Mouse (Mus musculus) kidney, embryonic 16.5 days (tissue): ENCODE data around the gene Lpin1. TPM values are rescaled to one million over a fixed set of nuclear protein-coding genes. Genes with fewer than 3 reads are reported as not detected.

Source experiments
- ATAC-seq: fragments of 200-750 bp; cut with Nextera tagmentation; 2 replicates; pipeline ENCODE4 v1.8.0; 2017; ENCODE audit warnings: moderate TSS enrichment; ENCODE audit not compliant: low FRiP score, low TSS enrichment
- H3K27ac ChIP-seq: fragments of 300-500 bp; sonication (generic); 2 replicates; pipeline ENCODE4 v1.5.1; 2014; ENCODE audit warnings: low read length
- H3K27me3 ChIP-seq: fragments of 300-500 bp; sonication (generic); 2 replicates; pipeline ENCODE4 v1.6.1; 2014; ENCODE audit warnings: low read length, control low read depth, mixed read lengths; ENCODE audit not compliant: insufficient read depth
- H3K36me3 ChIP-seq: fragments of 300-500 bp; sonication (generic); 2 replicates; pipeline ENCODE4 v1.6.1; 2014; ENCODE audit warnings: low read length, control low read depth, mixed read lengths; ENCODE audit not compliant: insufficient read depth
- H3K4me1 ChIP-seq: fragments of 300-500 bp; sonication (generic); 2 replicates; pipeline ENCODE4 v1.6.1; 2014; ENCODE audit warnings: low read length, control low read depth, mixed read lengths; ENCODE audit not compliant: insufficient read depth
- H3K4me2 ChIP-seq: fragments of 300-500 bp; sonication (generic); replicated peaks from 2 replicates; pipeline ENCODE4 v1.6.1; 2014; ENCODE audit warnings: low read depth, low read length
- H3K4me3 ChIP-seq: fragments of 300-500 bp; sonication (generic); 2 replicates; pipeline ENCODE4 v1.5.1; 2014; ENCODE audit warnings: mild to moderate bottlenecking, low read length
- H3K9ac ChIP-seq: fragments of 300-500 bp; sonication (generic); replicated peaks from 2 replicates; pipeline ENCODE4 v1.6.1; 2014; ENCODE audit warnings: low read length
- H3K9me3 ChIP-seq: fragments of 300-500 bp; sonication (generic); 2 replicates; pipeline ENCODE4 v1.6.1; 2016; ENCODE audit warnings: low read length, control low read depth
- WGBS: fragments of 180-500 bp; shearing (Covaris S2); extraction: QIAGEN DNeasy Blood & Tissue Kit; methylation state at CpG from one replicate; pipeline ENCODE4 v1.1.7; 2014; 5-methylcytosine and 5-hydroxymethylcytosine counted together
- polyA plus RNA-seq: library from polyadenylated mRNA; unstranded; fragments of >200 nt; fragmentation: Nextera tagmentation; extraction: Ambion mirVana; gene quantifications from 2 replicates; pipeline ENCODE4 v1.2.1, GENCODE M21; 2015

Gene Lpin1
- polyA plus RNA-seq, 1 experiment from 2014 or later, result 5.7 TPM

- Histone ChIP-seq H3K36me3 (no peaks in the 10 kb centered on the region), H3K4me2 (no peak overlapping the region), H3K27ac (no peak overlapping the region), H3K4me1 (peaks cover 16% of the 10 kb centered on the region), H3K27me3 (no peaks in the 10 kb centered on the region), H3K9me3 (no peaks in the 10 kb centered on the region), H3K4me3 (no peak overlapping the region), H3K9ac (no peak overlapping the region)
- 89% methylated on average over 6 of the region's 6 CpGs for WGBS
- ATAC-seq, result no peak
These were observed 8.7 kb upstream of the Lpin1 start for GRCm38 (mm10) chr12:16619453-16619852.

GRCm38 (mm10) chr12:16618512-16619274 is 7.9 kb upstream of the Lpin1 start:
- Histone ChIP-seq H3K36me3 (no peaks in the 10 kb centered on the region), H3K4me2 (no peak overlapping the region), H3K9ac (no peak overlapping the region), H3K4me1 (peaks cover 17% of the 10 kb centered on the region), H3K27me3 (no peaks in the 10 kb centered on the region), H3K9me3 (no peaks in the 10 kb centered on the region), H3K4me3 (no peak overlapping the region), H3K27ac (no peak overlapping the region)
- 16% methylated on average over 12 of the region's 12 CpGs for WGBS
- peak; percentile 91 for ATAC-seq

- Histone ChIP-seq H3K4me2 (no peak overlapping the region), H3K36me3 (no peaks in the 10 kb centered on the region)
- ATAC-seq, result no peak
These were observed 5.0 kb upstream of the Lpin1 start for GRCm38 (mm10) chr12:16615738-16616137.

GRCm38 (mm10) chr12:16614556-16614955 is 3.8 kb upstream of the Lpin1 start:
- H3K4me2 ChIP-seq, result no peak overlapping the region
- H3K9me3 ChIP-seq, result peaks cover 5% of the 10 kb centered on the region; the same call in 1 of the 2 replicates
- H3K4me1 ChIP-seq, result peaks cover 17% of the 10 kb centered on the region
- 41% methylated on average over 3 of the region's 3 CpGs for WGBS
- no peak overlapping the region for H3K4me3 ChIP-seq
- H3K27ac ChIP-seq, result no peak overlapping the region
- H3K9ac ChIP-seq, result no peak overlapping the region
- H3K27me3 ChIP-seq, result no peaks in the 10 kb centered on the region
- no peak for ATAC-seq
- no peaks in the 10 kb centered on the region for H3K36me3 ChIP-seq

More at GRCm38 (mm10) chr12:16615738-16616137, 5.0 kb upstream of the Lpin1 start:
- WGBS, result 90% methylated on average over 2 of the region's 2 CpGs
- Histone ChIP-seq H3K9ac (no peak overlapping the region), H3K4me1 (peaks cover 17% of the 10 kb centered on the region), H3K9me3 (no peaks in the 10 kb centered on the region), H3K27me3 (no peaks in the 10 kb centered on the region), H3K27ac (no peak overlapping the region), H3K4me3 (no peak overlapping the region)

- Histone ChIP-seq H3K9ac (no peak overlapping the region), H3K4me2 (no peak overlapping the region), H3K4me1 (no peaks in the 10 kb centered on the region), H3K9me3 (peaks cover 5% of the 10 kb centered on the region; the same call in 1 of the 2 replicates), H3K27ac (no peak overlapping the region), H3K36me3 (no peaks in the 10 kb centered on the region), H3K4me3 (no peak overlapping the region), H3K27me3 (no peaks in the 10 kb centered on the region)
- 70% methylated on average over 5 of the region's 5 CpGs for WGBS
- ATAC-seq, result no peak
These were observed 5.1 kb downstream of the Lpin1 start for GRCm38 (mm10) chr12:16605624-16606023.

- Histone ChIP-seq H3K4me3 (no peak overlapping the region), H3K4me1 (peaks cover 4% of the 10 kb centered on the region; the same call in 1 of the 2 replicates), H3K9me3 (no peaks in the 10 kb centered on the region), H3K27me3 (no peaks in the 10 kb centered on the region), H3K9ac (no peak overlapping the region), H3K36me3 (no peaks in the 10 kb centered on the region), H3K4me2 (no peak overlapping the region), H3K27ac (no peak overlapping the region)
- 93% methylated on average over 4 of the region's 4 CpGs for WGBS
- no peak for ATAC-seq
These were observed 8.5 kb downstream of the Lpin1 start for GRCm38 (mm10) chr12:16602271-16602670.

GRCm38 (mm10) chr12:16600374-16600773 is 10.4 kb downstream of the Lpin1 start:
- Histone ChIP-seq H3K27ac (no peak overlapping the region), H3K36me3 (no peaks in the 10 kb centered on the region), H3K4me2 (no peak overlapping the region), H3K4me3 (no peak overlapping the region), H3K9me3 (no peaks in the 10 kb centered on the region), H3K4me1 (peaks cover 4% of the 10 kb centered on the region; the same call in 1 of the 2 replicates), H3K27me3 (no peaks in the 10 kb centered on the region), H3K9ac (no peak overlapping the region)
- WGBS, result 40% methylated on average over 1 of the region's 1 CpGs
- ATAC-seq, result no peak

GRCm38 (mm10) chr12:16599359-16599758 is 11.4 kb downstream of the Lpin1 start:
- Histone ChIP-seq H3K27me3 (no peaks in the 10 kb centered on the region), H3K4me3 (no peak overlapping the region), H3K9me3 (no peaks in the 10 kb centered on the region), H3K9ac (no peak overlapping the region), H3K36me3 (no peaks in the 10 kb centered on the region), H3K27ac (no peak overlapping the region), H3K4me2 (no peak overlapping the region), H3K4me1 (peaks cover 4% of the 10 kb centered on the region; the same call in 1 of the 2 replicates)
- 47% methylated on average over 3 of the region's 3 CpGs for WGBS
- ATAC-seq, result peak; percentile 80

- no peaks in the 10 kb centered on the region for H3K9me3 ChIP-seq
- ATAC-seq, result no peak
- H3K4me3 ChIP-seq, result no peak overlapping the region
- H3K4me2 ChIP-seq, result no peak overlapping the region
- no peak overlapping the region for H3K27ac ChIP-seq
- H3K36me3 ChIP-seq, result no peaks in the 10 kb centered on the region
- WGBS, result 86% methylated on average over 7 of the region's 7 CpGs
- H3K27me3 ChIP-seq, result no peaks in the 10 kb centered on the region
- H3K9ac ChIP-seq, result no peak overlapping the region
- peaks cover 29% of the 10 kb centered on the region for H3K4me1 ChIP-seq
These were observed 17.0 kb downstream of the Lpin1 start for GRCm38 (mm10) chr12:16593761-16594160.

GRCm38 (mm10) chr12:16593014-16593413 is 17.8 kb downstream of the Lpin1 start:
- no peak overlapping the region for H3K27ac ChIP-seq
- no peaks in the 10 kb centered on the region for H3K9me3 ChIP-seq
- no peaks in the 10 kb centered on the region for H3K36me3 ChIP-seq
- H3K27me3 ChIP-seq, result no peaks in the 10 kb centered on the region
- no peak overlapping the region for H3K4me2 ChIP-seq
- 79% methylated on average over 7 of the region's 7 CpGs for WGBS
- H3K4me3 ChIP-seq, result no peak overlapping the region
- ATAC-seq, result no peak
- H3K4me1 ChIP-seq, result peaks cover 37% of the 10 kb centered on the region
- H3K9ac ChIP-seq, result no peak overlapping the region
